Mouse (Mus musculus): Measurements from ENCODE around the gene Elovl2.

The Elovl2 gene

DNA sequence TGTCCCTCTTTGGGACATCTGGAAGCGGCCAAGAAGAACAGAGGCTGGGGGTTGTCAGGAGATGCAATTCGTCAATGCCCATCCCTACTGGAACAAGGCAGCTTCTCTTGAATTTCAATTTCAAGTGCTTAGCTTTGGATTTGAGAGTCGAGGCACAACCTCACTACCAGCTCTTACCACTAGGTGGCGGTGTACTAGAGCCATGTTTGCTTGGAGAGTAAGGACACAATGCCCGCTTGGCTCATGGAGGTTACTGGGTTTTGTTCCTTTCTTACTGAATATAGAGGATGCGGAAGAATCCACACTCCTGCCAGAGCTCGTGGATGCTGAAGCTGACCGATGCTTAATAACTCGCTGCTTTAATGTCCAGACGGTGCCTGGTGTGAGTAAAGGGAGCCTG lies 73.9 kb downstream of the Elovl2 start:
- peak; percentile 64 to 76 for DNase-seq (ENCODE audit: low spot score in 2 of 2)

- DNase-seq (ENCODE audit: low spot score in 2 of 2), result no peak
Measured at GRCm38 (mm10) chr13:41145433-41145970, 74.7 kb downstream of the Elovl2 start.

DNA sequence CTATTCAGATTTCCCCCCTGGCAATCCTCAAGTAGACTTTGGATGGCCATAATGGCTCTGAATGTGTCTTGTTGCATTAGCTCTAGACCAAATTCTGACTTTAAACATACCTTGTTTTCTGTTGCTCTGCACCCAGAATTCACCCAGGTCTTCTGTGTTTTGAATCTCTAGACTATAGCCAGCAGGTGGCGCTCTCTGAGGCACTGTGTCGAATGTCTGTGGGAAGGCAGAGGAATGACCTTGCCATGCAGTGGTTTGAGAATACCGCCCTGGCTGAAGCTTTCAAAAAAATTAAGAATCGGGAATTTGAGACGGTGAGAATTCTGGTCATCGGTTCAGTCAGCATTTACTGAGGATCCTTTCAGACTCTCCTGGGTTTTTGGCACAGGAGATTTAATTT lies 85.3 kb downstream of the Elovl2 start:
- peak; percentile 45 to 47 for DNase-seq (ENCODE audit: low spot score in 2 of 2)

All from frontal cortex, postnatal 36 days (tissue).